In the genomic region with DNA sequence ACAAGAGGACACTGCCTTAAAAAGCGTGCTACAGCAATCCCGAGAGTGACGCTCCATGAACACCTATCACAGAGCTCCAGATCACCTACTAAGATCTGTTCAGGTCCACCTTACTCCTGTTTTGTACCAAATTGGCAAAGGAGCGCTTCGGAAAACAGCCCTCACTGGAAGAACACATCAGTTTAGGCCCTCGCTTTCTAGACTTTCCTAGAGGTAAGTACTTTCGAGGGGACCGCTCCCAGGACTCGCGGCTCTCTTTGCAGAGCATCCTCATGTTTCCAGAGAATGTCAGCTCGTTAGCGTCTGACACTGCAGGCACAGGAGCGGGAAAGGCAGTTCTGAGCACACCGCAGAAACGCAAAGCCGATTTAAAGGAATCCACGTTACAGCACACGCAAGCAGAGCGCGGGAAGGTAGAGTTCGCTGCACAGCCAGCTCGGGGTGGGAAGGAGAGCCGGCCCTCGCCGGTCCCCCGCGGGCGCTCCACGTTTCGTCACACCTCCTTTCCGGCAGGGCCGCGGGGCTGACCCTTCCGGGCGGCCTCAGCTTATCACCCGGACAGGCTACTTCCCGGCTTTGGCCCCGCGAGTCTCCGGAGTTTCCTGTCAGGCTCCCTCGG, we compare ENCODE assay signal across 8 mouse cellular contexts. TPM values are rescaled to one million over a fixed set of nuclear protein-coding genes. Genes with fewer than 3 reads are reported as not detected.
DNase-seq lines count a peak whose midpoint lies in the region; ATAC-seq lines count a peak whose summit lies in the region.

A gene (plus strand): TSS at position 51 of the 619 bp plus-strand sequence.

- H3K36me3 ChIP-seq in forebrain, embryonic 15.5 days, result no peaks in the 10 kb centered on the region
- no peaks in the 10 kb centered on the region for H3K36me3 ChIP-seq in hindbrain, embryonic 14.5 days (replicated peaks; ENCODE audit: control insufficient read depth, insufficient read depth)
- H3K36me3 ChIP-seq in liver, embryonic 12.5 days, result no peaks in the 10 kb centered on the region
- no peaks in the 10 kb centered on the region for H3K36me3 ChIP-seq in stomach, embryonic 16.5 days (ENCODE audit: control insufficient read depth, insufficient read depth, low read length)

- H3K27ac ChIP-seq in forebrain, embryonic 15.5 days (replicated peaks), result peak within 1 kb of the TSS; percentile 87
- peak within 1 kb of the TSS; percentile 94 for H3K27ac ChIP-seq in hindbrain, embryonic 14.5 days
- H3K27ac ChIP-seq in liver, embryonic 12.5 days, result peak within 1 kb of the TSS; percentile 75
- peak within 1 kb of the TSS; percentile 86 for H3K27ac ChIP-seq in stomach, embryonic 16.5 days (ENCODE audit: low read length)

- H3K4me3 ChIP-seq in forebrain, embryonic 15.5 days, result peak within 1 kb of the TSS; percentile 90
- H3K4me3 ChIP-seq in hindbrain, embryonic 14.5 days (replicated peaks; ENCODE audit: low read length), result peak within 1 kb of the TSS; percentile 98
- H3K4me3 ChIP-seq in liver, embryonic 12.5 days, result peak within 1 kb of the TSS; percentile 84
- peak within 1 kb of the TSS; percentile 96 for H3K4me3 ChIP-seq in stomach, embryonic 16.5 days (replicated peaks; ENCODE audit: low read length)

- H3K9ac ChIP-seq in forebrain, embryonic 15.5 days (replicated peaks), result peak within 1 kb of the TSS; percentile 88
- H3K9ac ChIP-seq in hindbrain, embryonic 14.5 days, result peak within 1 kb of the TSS; percentile 98
- H3K9ac ChIP-seq in liver, embryonic 12.5 days, result peak within 1 kb of the TSS; percentile 83
- H3K9ac ChIP-seq in stomach, embryonic 16.5 days (ENCODE audit: low read length), result peak within 1 kb of the TSS; percentile 92

- H3K9me3 ChIP-seq in forebrain, embryonic 15.5 days, result no peaks in the 10 kb centered on the region
- no peaks in the 10 kb centered on the region for H3K9me3 ChIP-seq in hindbrain, embryonic 14.5 days (ENCODE audit: control insufficient read depth, low read length)
- no peaks in the 10 kb centered on the region for H3K9me3 ChIP-seq in liver, embryonic 12.5 days (replicated peaks)
- H3K9me3 ChIP-seq in stomach, embryonic 16.5 days (replicated peaks; ENCODE audit: control insufficient read depth, low read length), result no peaks in the 10 kb centered on the region

- 2% methylated on average over 41 of the region's 41 CpGs for WGBS in forebrain, embryonic 15.5 days
- WGBS in hindbrain, embryonic 14.5 days, result 2% methylated on average over 40 of the region's 41 CpGs
- 1% methylated on average over 41 of the region's 41 CpGs for WGBS in liver, embryonic 12.5 days (ENCODE audit: insufficient replicate concordance)
- under 1% methylated on average over 41 of the region's 41 CpGs for WGBS in stomach, embryonic 16.5 days

- ATAC-seq in forebrain, embryonic 15.5 days (replicated peaks), result peak; percentile 37
- ATAC-seq in hindbrain, embryonic 14.5 days (ENCODE audit: low FRiP score), result no peak; the same call in 1 of the 2 replicates
- peak; percentile 43 for ATAC-seq in liver, embryonic 12.5 days
- peak; percentile 53 for ATAC-seq in stomach, embryonic 16.5 days (ENCODE audit: insufficient read depth, low FRiP score)

- H3K4me1 ChIP-seq in forebrain, embryonic 15.5 days, result peaks cover 14% of the 10 kb centered on the region
- H3K4me1 ChIP-seq in hindbrain, embryonic 14.5 days (replicated peaks; ENCODE audit: control insufficient read depth, insufficient read depth, low read length), result 0 out of 2 replicates have a peak, but pooled peaks cover 5% of the 10 kb centered on the region
- H3K4me1 ChIP-seq in liver, embryonic 12.5 days, result peaks cover 30% of the 10 kb centered on the region
- H3K4me1 ChIP-seq in stomach, embryonic 16.5 days (ENCODE audit: control insufficient read depth, insufficient read depth, low read length), result peaks cover 10% of the 10 kb centered on the region; the same call in 1 of the 2 replicates

- DNase-seq in layer of hippocampus, adult 18-20 months (ENCODE audit: low spot score in 2 of 2), result no peak
- DNase-seq in layer of hippocampus, adult 9-10 months (ENCODE audit: low spot score), result no peak
- DNase-seq in adrenal gland, adult 8-10 months, result no peak
- DNase-seq in hindbrain, embryonic 14.5 days (ENCODE audit: low spot score), result peak; percentile 55
- DNase-seq in cerebellum, postnatal 14 days, result no peak

- peak within 1 kb of the TSS; percentile 86 for H3K4me2 ChIP-seq in forebrain, embryonic 15.5 days (replicated peaks)
- peak within 1 kb of the TSS; percentile 80 for H3K4me2 ChIP-seq in hindbrain, embryonic 14.5 days (replicated peaks)
- peak within 1 kb of the TSS; percentile 99 for H3K4me2 ChIP-seq in liver, embryonic 12.5 days
- H3K4me2 ChIP-seq in stomach, embryonic 16.5 days (ENCODE audit: low read depth, low read length), result peak within 1 kb of the TSS; percentile 95

- H3K27me3 ChIP-seq in forebrain, embryonic 15.5 days, result no peaks in the 10 kb centered on the region
- no peaks in the 10 kb centered on the region for H3K27me3 ChIP-seq in hindbrain, embryonic 14.5 days (ENCODE audit: control insufficient read depth, insufficient read depth, low read length)
- 0 out of 2 replicates have a peak, but pooled peaks cover 9% of the 10 kb centered on the region for H3K27me3 ChIP-seq in liver, embryonic 12.5 days (replicated peaks)
- no peaks in the 10 kb centered on the region for H3K27me3 ChIP-seq in stomach, embryonic 16.5 days (ENCODE audit: control insufficient read depth, insufficient read depth, low read length)

RNA-seq across cellular contexts. Expression of the gene that starts here (rescaled TPM):
- 10 to 100 TPM; 33.5 to 35.4 TPM for total RNA-seq in layer of hippocampus, adult 18-20 months (2021)
- total RNA-seq in adrenal gland, adult 8-10 months (2022), result 10 to 100 TPM; 19.0 to 25.4 (median 21.1) TPM
- 33.2 and 33.7 TPM in 2 replicates for polyA plus RNA-seq in forebrain, embryonic 15.5 days (2015; fragmentation: Nextera tagmentation; extraction: Ambion mirVana)
- 35.8 and 36.8 TPM in 2 replicates for polyA plus RNA-seq in hindbrain, embryonic 14.5 days (2014; fragmentation: Nextera tagmentation; extraction: Ambion mirVana)
- 14.6 and 17.1 TPM in 2 replicates for polyA plus RNA-seq in liver, embryonic 12.5 days (2016; fragmentation: Nextera tagmentation; extraction: Ambion mirVana)
- 29.7 and 31.8 TPM in 2 replicates for polyA plus RNA-seq in stomach, embryonic 16.5 days (2015; fragmentation: Nextera tagmentation; extraction: Ambion mirVana)
